ENCODE assay signal across 8 mouse cellular contexts in the genomic region with DNA sequence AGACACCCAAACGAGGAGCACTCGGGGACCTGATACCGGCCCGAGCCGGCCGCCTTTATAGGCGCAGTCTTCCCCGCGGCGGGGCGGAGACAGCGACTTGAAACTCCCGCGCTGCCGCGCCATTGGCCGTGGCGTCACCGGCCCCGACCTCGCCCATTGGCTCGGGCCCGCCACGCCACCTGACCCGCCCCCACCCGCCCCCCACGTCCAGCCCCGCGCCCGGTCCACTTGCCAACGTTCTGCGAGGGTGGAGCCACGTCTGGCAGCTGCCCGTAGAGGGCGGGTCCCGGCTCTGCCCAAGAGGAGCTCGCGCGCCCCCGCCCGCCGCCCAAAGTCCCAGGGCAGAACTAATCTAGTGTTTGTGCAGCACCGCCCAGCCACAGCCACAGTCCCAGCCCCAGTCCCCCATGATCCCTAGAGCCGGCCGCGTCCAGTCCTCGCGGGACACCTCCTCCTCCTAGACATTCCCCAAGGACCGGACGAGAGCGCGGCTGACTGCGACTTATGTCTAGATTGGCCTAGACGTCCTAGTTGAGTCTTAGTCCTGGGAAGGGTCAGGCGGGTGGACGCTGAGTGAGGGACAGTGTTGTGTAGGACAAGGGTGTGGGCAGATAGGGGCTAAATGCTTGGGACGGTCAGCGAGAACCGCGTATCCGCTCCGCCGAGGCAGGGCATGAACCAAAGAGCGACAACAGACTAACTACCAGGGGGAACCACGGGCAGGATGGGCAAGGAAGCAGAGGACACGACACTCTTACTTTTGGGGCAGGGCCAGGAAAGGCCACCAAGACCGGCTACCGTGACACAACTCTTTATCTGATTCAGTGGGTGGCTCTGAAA. TPM values are rescaled to one million over a fixed set of nuclear protein-coding genes. Genes with fewer than 3 reads are reported as not detected.
DNase-seq lines count a peak whose midpoint lies in the region; ATAC-seq and TF ChIP-seq lines count a peak whose summit lies in the region.
"Not testable (repeated sequence)": the region's sequence is repeated elsewhere in the genome, so short reads cannot be mapped to it uniquely, and the experiment has no call there.

Gene Hist2h3c2, minus strand, starts transcription at position 174 of the 840 bp plus-strand sequence.

- not testable (repeated sequence) for H3K27me3 ChIP-seq in forebrain, embryonic 11.5 days (ENCODE audit: control insufficient read depth, insufficient read depth, low read length); heart, embryonic 14.5 days (ENCODE audit: control insufficient read depth, insufficient read depth, low read length); limb, embryonic 13.5 days; midbrain, embryonic 10.5 days (ENCODE audit: low read depth, poor library complexity, severe bottlenecking); small intestine, adult 2 months (ENCODE audit: control insufficient read depth, insufficient read depth, low read length)

- peak within 1 kb of the TSS; percentile 75; the same call in 1 of the 2 replicates for H3K27ac ChIP-seq in brown adipose tissue, adult 24 weeks (replicated peaks; ENCODE audit: low read depth, low read length)
- peak within 1 kb of the TSS; percentile 75 for H3K27ac ChIP-seq in forebrain, embryonic 11.5 days (ENCODE audit: low read depth, low read length)
- peak within 1 kb of the TSS; percentile 79 to 91 for H3K27ac ChIP-seq in heart, embryonic 14.5 days (replicated peaks in 1 of 2; ENCODE audit: control insufficient read depth in 1 of 2, insufficient read depth in 1 of 2, low read depth in 2 of 2, low read length in 2 of 2)
- peak within 1 kb of the TSS; percentile 81 for H3K27ac ChIP-seq in limb, embryonic 13.5 days
- H3K27ac ChIP-seq in midbrain, embryonic 10.5 days (replicated peaks), result peak within 1 kb of the TSS; percentile 93
- peak within 1 kb of the TSS; percentile 85 for H3K27ac ChIP-seq in small intestine, adult 2 months (ENCODE audit: insufficient read depth, low read depth, low read length)

- H3K9ac ChIP-seq in forebrain, embryonic 11.5 days (ENCODE audit: low read length), result peak within 1 kb of the TSS; percentile 65
- H3K9ac ChIP-seq in heart, embryonic 14.5 days (ENCODE audit: low read length), result peak within 1 kb of the TSS; percentile 80
- peak within 1 kb of the TSS; percentile 75 for H3K9ac ChIP-seq in limb, embryonic 13.5 days

- TF ChIP-seq POLR2A in small intestine, adult 2 months (IDR thresholded peaks at IDR 0.05; ENCODE audit: low read depth, low read length), result not testable (repeated sequence)

- peak; percentile 93 for ATAC-seq in forebrain, embryonic 11.5 days (replicated peaks; ENCODE audit: low FRiP score)
- ATAC-seq in heart, embryonic 14.5 days (ENCODE audit: insufficient number of reproducible peaks, insufficient read depth, low FRiP score, low read depth), result peak; percentile 89
- peak; percentile 89 for ATAC-seq in limb, embryonic 13.5 days (ENCODE audit: low FRiP score, low read depth)

- H3K36me3 ChIP-seq in forebrain, embryonic 11.5 days (ENCODE audit: control insufficient read depth, insufficient read depth, low read length); heart, embryonic 14.5 days (ENCODE audit: control insufficient read depth, insufficient read depth, low read length); limb, embryonic 13.5 days; midbrain, embryonic 10.5 days; small intestine, adult 2 months (ENCODE audit: control insufficient read depth, insufficient read depth, low read length): not testable (repeated sequence)

- not testable (repeated sequence) for H3K9me3 ChIP-seq in forebrain, embryonic 11.5 days (ENCODE audit: control insufficient read depth, low read length); heart, embryonic 14.5 days (ENCODE audit: control insufficient read depth, low read length); limb, embryonic 13.5 days; midbrain, embryonic 10.5 days (replicated peaks)

- H3K4me3 ChIP-seq in brown adipose tissue, adult 24 weeks (ENCODE audit: insufficient read depth, low read depth, low read length), result peak within 1 kb of the TSS; percentile 65
- H3K4me3 ChIP-seq in forebrain, embryonic 11.5 days (ENCODE audit: low read depth, low read length), result peak within 1 kb of the TSS; percentile 33
- peak within 1 kb of the TSS; percentile 49 to 51 for H3K4me3 ChIP-seq in heart, embryonic 14.5 days (ENCODE audit: control insufficient read depth in 1 of 2, insufficient read depth in 1 of 2, low read depth in 1 of 2, low read length in 2 of 2)
- peak within 1 kb of the TSS; percentile 49 for H3K4me3 ChIP-seq in limb, embryonic 13.5 days
- peak within 1 kb of the TSS; percentile 65 for H3K4me3 ChIP-seq in midbrain, embryonic 10.5 days
- H3K4me3 ChIP-seq in small intestine, adult 2 months (ENCODE audit: low read depth, low read length), result peak within 1 kb of the TSS; percentile 59

- peak within 1 kb of the TSS; percentile 55 for H3K4me2 ChIP-seq in forebrain, embryonic 11.5 days (ENCODE audit: low read depth, low read length, severe bottlenecking)
- peak within 1 kb of the TSS; percentile 73 for H3K4me2 ChIP-seq in heart, embryonic 14.5 days (ENCODE audit: low read length)
- peak within 1 kb of the TSS; percentile 67 for H3K4me2 ChIP-seq in limb, embryonic 13.5 days (replicated peaks)

- H3K4me1 ChIP-seq in brown adipose tissue, adult 24 weeks (ENCODE audit: control insufficient read depth, insufficient read depth, insufficient read length, low read length); forebrain, embryonic 11.5 days (replicated peaks; ENCODE audit: control insufficient read depth, insufficient read depth, low read length); small intestine, adult 2 months (ENCODE audit: control insufficient read depth, insufficient read depth, insufficient read length, low read length): not testable (repeated sequence)
- peaks cover 8 to 27% of the 10 kb centered on the region in 2 experiments for H3K4me1 ChIP-seq in heart, embryonic 14.5 days (ENCODE audit: control insufficient read depth in 2 of 2, insufficient read depth in 2 of 2, low read length in 2 of 2)
- peaks cover 30% of the 10 kb centered on the region for H3K4me1 ChIP-seq in limb, embryonic 13.5 days
- H3K4me1 ChIP-seq in midbrain, embryonic 10.5 days, result peaks cover 30% of the 10 kb centered on the region

- peak; percentile 57 to 64 for DNase-seq in B cell, adult 2 months
- not testable (repeated sequence) for DNase-seq in forebrain, embryonic 11.5 days (ENCODE audit: low spot score); midbrain, embryonic 10.5 days (ENCODE audit: low spot score)
- peak; percentile 53 for DNase-seq in kidney, adult 18-20 months

- WGBS in forebrain, embryonic 11.5 days, result 0% methylated on average over 10 of the region's 68 CpGs
- WGBS in heart, embryonic 14.5 days, result under 1% methylated on average over 17 of the region's 68 CpGs
- WGBS in limb, embryonic 13.5 days, result under 1% methylated on average over 17 of the region's 68 CpGs
- under 1% methylated on average over 17 of the region's 68 CpGs for WGBS in midbrain, embryonic 10.5 days
- under 1% methylated on average over 12 of the region's 68 CpGs for WGBS in small intestine, adult 2 months

- not testable (repeated sequence) for TF ChIP-seq CTCF in small intestine, adult 2 months (IDR thresholded peaks at IDR 0.05; ENCODE audit: extremely low read depth, insufficient read length, insufficient replicate concordance, low read depth, low read length)

RNA-seq across cellular contexts. Expression of gene Hist2h3c2, which starts in this region (rescaled TPM):
- 3.3 and 5.7 TPM in 2 replicates for polyA plus RNA-seq in brown adipose tissue, adult 24 weeks (2012; ENCODE audit: insufficient read depth, insufficient read length, missing spikeins)
- polyA plus RNA-seq in forebrain, embryonic 11.5 days (2014; fragmentation: Nextera tagmentation; extraction: Ambion mirVana), result 12.8 and 14.8 TPM in 2 replicates
- 3.2 and 6.4 TPM in 2 replicates for polyA plus RNA-seq in heart, embryonic 14.5 days (2014; fragmentation: Nextera tagmentation; extraction: Ambion mirVana)
- 8.8 and 10.5 TPM in 2 replicates for polyA plus RNA-seq in limb, embryonic 13.5 days (2015; fragmentation: Nextera tagmentation; extraction: Ambion mirVana)
- polyA plus RNA-seq in midbrain, embryonic 10.5 days (2016; fragmentation: Nextera tagmentation; extraction: Ambion mirVana), result 8.1 TPM in 2 replicates
- 59.1 and 109 TPM in 2 replicates for polyA plus RNA-seq in small intestine, adult 2 months (2012; rRNA removed)
